ENCODE assay signal across 23 mouse cellular contexts in genomic region chr7:101910138-101910537, GRCm38 (mm10). TPM values are rescaled to one million over a fixed set of nuclear protein-coding genes. Genes with fewer than 3 reads are reported as not detected.
A peak's percentile ranks its signal among the peaks of the same experiment; 100 is the strongest.
DNase-seq lines count a peak whose midpoint lies in the region; ATAC-seq and TF ChIP-seq lines count a peak whose summit lies in the region.
"Had no signal": no experiment of that assay in that cellular context is flagged by ENCODE, and none has a peak within 500 bp of the region (broad histone marks: within the 10 kb centered on the region; RNA-seq: fewer than 3 reads in every experiment).

No protein-coding gene starts in this region.

- peak overlapping the region; percentile 23; the same call in 1 of the 2 replicates for H3K9ac ChIP-seq in hindbrain, embryonic 12.5 days
- no peak overlapping the region for H3K9ac ChIP-seq in hindbrain, embryonic 16.5 days (ENCODE audit: low read depth, low read length)
- H3K9ac ChIP-seq in liver, adult 2 months (ENCODE audit: low read depth, low read length) = no peak overlapping the region
- H3K9ac ChIP-seq: liver, embryonic 12.5 days; midbrain, embryonic 15.5 days; stomach, embryonic 15.5 days had no signal

- no peak for TF ChIP-seq POLR2A in liver, adult 2 months (IDR thresholded peaks at IDR 0.05; ENCODE audit: extremely low read depth, insufficient read depth, low read length)

- 85% methylated on average over 4 of the region's 4 CpGs for WGBS in hindbrain, embryonic 12.5 days
- 91% methylated on average over 4 of the region's 4 CpGs for WGBS in hindbrain, embryonic 16.5 days
- WGBS in liver, adult 2 months = 29% methylated on average over 4 of the region's 4 CpGs

- H3K4me3 ChIP-seq in hindbrain, embryonic 12.5 days = no peak overlapping the region
- no peak overlapping the region for H3K4me3 ChIP-seq in hindbrain, embryonic 16.5 days (ENCODE audit: low read length)
- H3K4me3 ChIP-seq in liver, adult 2 months (ENCODE audit: insufficient read depth, low read depth, low read length) = no peak overlapping the region
- H3K4me3 ChIP-seq: limb, embryonic 10.5 days; liver, embryonic 12.5 days; megakaryocyte, embryonic 14.5 days; midbrain, embryonic 15.5 days; myocyte; stomach, embryonic 15.5 days had no signal

- intact Hi-C loops in left cerebral cortex, postnatal 10 days (cut with DNase I) = no loop called here

- H3K4me1 ChIP-seq in hindbrain, embryonic 12.5 days = peaks cover 22% of the 10 kb centered on the region
- H3K4me1 ChIP-seq in hindbrain, embryonic 16.5 days (ENCODE audit: control insufficient read depth, insufficient read depth, low read depth, low read length) = peaks cover 18% of the 10 kb centered on the region
- peaks cover 34% of the 10 kb centered on the region for H3K4me1 ChIP-seq in liver, adult 2 months (ENCODE audit: control insufficient read depth, insufficient read depth, low read length)

- no peaks in the 10 kb centered on the region for H3K9me3 ChIP-seq in hindbrain, embryonic 12.5 days (replicated peaks)
- no peaks in the 10 kb centered on the region for H3K9me3 ChIP-seq in hindbrain, embryonic 16.5 days (ENCODE audit: control insufficient read depth, low read length)
- H3K9me3 ChIP-seq: G1E; limb, embryonic 10.5 days; liver, embryonic 12.5 days; megakaryocyte, embryonic 14.5 days; midbrain, embryonic 15.5 days; stomach, embryonic 15.5 days had no signal

- no peak for ATAC-seq in hindbrain, embryonic 12.5 days (ENCODE audit: low FRiP score)
- ATAC-seq in hindbrain, embryonic 16.5 days = no peak
- ATAC-seq: activated CD4-positive, CD25-positive, alpha-beta regulatory T cell, adult 4 months; forebrain, embryonic 16.5 days; liver, embryonic 12.5 days; midbrain, embryonic 15.5 days had no signal

- H3K4me2 ChIP-seq in hindbrain, embryonic 12.5 days (replicated peaks) = no peak overlapping the region
- no peak overlapping the region for H3K4me2 ChIP-seq in hindbrain, embryonic 16.5 days (ENCODE audit: low read length)
- H3K4me2 ChIP-seq: liver, embryonic 12.5 days; midbrain, embryonic 15.5 days; stomach, embryonic 15.5 days had no signal

- peaks cover 48% of the 10 kb centered on the region for H3K36me3 ChIP-seq in hindbrain, embryonic 12.5 days
- H3K36me3 ChIP-seq in hindbrain, embryonic 16.5 days (ENCODE audit: control insufficient read depth, insufficient read depth, low read length) = peaks cover 22% of the 10 kb centered on the region
- peaks cover 23% of the 10 kb centered on the region for H3K36me3 ChIP-seq in liver, adult 2 months (ENCODE audit: control insufficient read depth, insufficient read depth, low read length)

- TF ChIP-seq CTCF in liver, adult 2 months (IDR thresholded peaks at IDR 0.05; ENCODE audit: low read depth, low read length) = no peak

- DNase-seq in adrenal gland, postnatal 14 days = peak; percentile 47
- no peak for DNase-seq in adrenal gland, adult 18-20 months (ENCODE audit: low spot score in 2 of 2)
- DNase-seq in liver, adult 2 months (ENCODE audit: extremely low read depth, low read depth, low spot score) = peak; percentile 99
- DNase-seq in liver = no peak
- no peak for DNase-seq in left cerebral cortex, postnatal 10 days (ENCODE audit: extremely low spot score in 1 of 2, low spot score in 2 of 2)
- no peak for DNase-seq in ovary, postnatal 10 days (ENCODE audit: low spot score)
- DNase-seq: cerebellum, postnatal 10 days; embryo, embryonic 11 days; lung, adult 2 months; thymus, adult 2 months had no signal

- H3K27ac ChIP-seq in hindbrain, embryonic 12.5 days = no peak overlapping the region
- no peak overlapping the region for H3K27ac ChIP-seq in hindbrain, embryonic 16.5 days (ENCODE audit: low read depth, low read length)
- H3K27ac ChIP-seq in liver, adult 2 months (replicated peaks; ENCODE audit: insufficient read depth, low read depth, low read length) = peak overlapping the region; percentile 62
- H3K27ac ChIP-seq: limb, embryonic 10.5 days; liver, embryonic 12.5 days; midbrain, embryonic 15.5 days; stomach, embryonic 15.5 days had no signal

- peaks cover 12% of the 10 kb centered on the region; the same call in 1 of the 2 replicates for H3K79me2 ChIP-seq in liver, adult 2 months (ENCODE audit: control insufficient read depth, insufficient read depth, low read length)

- no peaks in the 10 kb centered on the region for H3K27me3 ChIP-seq in hindbrain, embryonic 12.5 days
- no peaks in the 10 kb centered on the region for H3K27me3 ChIP-seq in hindbrain, embryonic 16.5 days (replicated peaks; ENCODE audit: control insufficient read depth, insufficient read depth, low read length)
- no peaks in the 10 kb centered on the region for H3K27me3 ChIP-seq in liver, adult 2 months (ENCODE audit: control insufficient read depth, insufficient read depth, low read length)
- H3K27me3 ChIP-seq: liver, embryonic 12.5 days; megakaryocyte, embryonic 14.5 days; midbrain, embryonic 15.5 days; stomach, embryonic 15.5 days had no signal

RNA-seq across cellular contexts. Expression of gene Tomt, which starts 4.0 kb away (rescaled TPM):
- total RNA-seq in adrenal gland, postnatal 14 days (2021) = not detected in 2 replicates
- not detected for total RNA-seq in adrenal gland, adult 18-20 months (2021)
- 0.48 and 0.81 TPM in 2 replicates for polyA plus RNA-seq in hindbrain, embryonic 12.5 days (2016; fragmentation: Nextera tagmentation; extraction: Ambion mirVana)
- 0.38 and 0.62 TPM in 2 replicates for polyA plus RNA-seq in hindbrain, embryonic 16.5 days (2015; fragmentation: Nextera tagmentation; extraction: Ambion mirVana)
- 0.07 TPM in 1 of 2 replicates, not detected in the other for total RNA-seq in liver, adult 2 months (2014; rRNA removed)
- 0.19 and 0.22 TPM in 2 replicates for polyA plus RNA-seq in liver, adult 2 months (2012; rRNA removed)
- total RNA-seq in left cerebral cortex, postnatal 10 days (2021) = not detected
- total RNA-seq: left cerebral cortex, adult 18-20 months had no signal
- polyA plus RNA-seq: lung, adult 2 months had no signal

RNA-seq across cellular contexts. Expression of gene Lamtor1, which starts 4.4 kb away (rescaled TPM):
- total RNA-seq in adrenal gland, postnatal 14 days (2021) = 116 and 118 TPM in 2 replicates
- 100 to 1,000 TPM in 1 of 2 experiments, 10 to 100 TPM in 1; 95.1 to 109 TPM for total RNA-seq in adrenal gland, adult 18-20 months (2021)
- 129 and 130 TPM in 2 replicates for polyA plus RNA-seq in hindbrain, embryonic 12.5 days (2016; fragmentation: Nextera tagmentation; extraction: Ambion mirVana)
- 159 and 164 TPM in 2 replicates for polyA plus RNA-seq in hindbrain, embryonic 16.5 days (2015; fragmentation: Nextera tagmentation; extraction: Ambion mirVana)
- total RNA-seq in liver, adult 2 months (2014; rRNA removed) = 64.1 and 75.7 TPM in 2 replicates
- polyA plus RNA-seq in liver, adult 2 months (2012; rRNA removed) = 159 and 171 TPM in 2 replicates
- 10 to 100 TPM; 95.6 to 98.2 TPM for total RNA-seq in left cerebral cortex, postnatal 10 days (2021)

RNA-seq across cellular contexts. Expression of gene Lrrc51, which starts 23.6 kb away (rescaled TPM):
- total RNA-seq in adrenal gland, postnatal 14 days (2021) = 6.0 and 7.3 TPM in 2 replicates
- 10 to 100 TPM; 12.2 to 13.9 TPM for total RNA-seq in adrenal gland, adult 18-20 months (2021)
- polyA plus RNA-seq in hindbrain, embryonic 12.5 days (2016; fragmentation: Nextera tagmentation; extraction: Ambion mirVana) = 9.4 and 10.1 TPM in 2 replicates
- polyA plus RNA-seq in hindbrain, embryonic 16.5 days (2015; fragmentation: Nextera tagmentation; extraction: Ambion mirVana) = 11.6 and 15.0 TPM in 2 replicates
- 3.1 and 3.3 TPM in 2 replicates for total RNA-seq in liver, adult 2 months (2014; rRNA removed)
- polyA plus RNA-seq in liver, adult 2 months (2012; rRNA removed) = 5.2 and 5.3 TPM in 2 replicates
- total RNA-seq in left cerebral cortex, postnatal 10 days (2021) = 1 to 10 TPM; 2.8 to 4.0 TPM

RNA-seq across cellular contexts. Expression of gene Numa1, which starts 23.8 kb away (rescaled TPM):
- 154 and 164 TPM in 2 replicates for total RNA-seq in adrenal gland, postnatal 14 days (2021)
- total RNA-seq in adrenal gland, adult 18-20 months (2021) = 100 to 1,000 TPM; 141 to 160 TPM
- polyA plus RNA-seq in hindbrain, embryonic 12.5 days (2016; fragmentation: Nextera tagmentation; extraction: Ambion mirVana) = 99.2 and 100 TPM in 2 replicates
- 32.7 and 38.9 TPM in 2 replicates for polyA plus RNA-seq in hindbrain, embryonic 16.5 days (2015; fragmentation: Nextera tagmentation; extraction: Ambion mirVana)
- total RNA-seq in liver, adult 2 months (2014; rRNA removed) = 31.8 and 34.8 TPM in 2 replicates
- polyA plus RNA-seq in liver, adult 2 months (2012; rRNA removed) = 22.2 and 26.7 TPM in 2 replicates
- total RNA-seq in left cerebral cortex, postnatal 10 days (2021) = 10 to 100 TPM; 60.5 to 60.9 TPM

RNA-seq across cellular contexts. Expression of gene Folr1, which starts 39.5 kb away (rescaled TPM):
- total RNA-seq in adrenal gland, postnatal 14 days (2021) = 2.6 and 3.0 TPM in 2 replicates
- 1 to 10 TPM in 1 of 2 experiments, not detected in 1; 5.0 TPM for total RNA-seq in adrenal gland, adult 18-20 months (2021)
- 11.5 and 12.7 TPM in 2 replicates for polyA plus RNA-seq in hindbrain, embryonic 12.5 days (2016; fragmentation: Nextera tagmentation; extraction: Ambion mirVana)
- 60.3 and 70.1 TPM in 2 replicates for polyA plus RNA-seq in hindbrain, embryonic 16.5 days (2015; fragmentation: Nextera tagmentation; extraction: Ambion mirVana)
- 0.20 TPM in 1 of 2 replicates, not detected in the other for total RNA-seq in liver, adult 2 months (2014; rRNA removed)
- 0.23 TPM in 1 of 2 replicates, not detected in the other for polyA plus RNA-seq in liver, adult 2 months (2012; rRNA removed)
- total RNA-seq in left cerebral cortex, postnatal 10 days (2021) = under 1 TPM in 1 of 2 experiments, not detected in 1; 0.90 TPM
- total RNA-seq: hematopoietic stem cell, adult 5-6 weeks; left cerebral cortex, adult 18-20 months had no signal
- polyA plus RNA-seq: activated CD4-positive, CD25-positive, alpha-beta regulatory T cell, adult 4 months; G1E; limb, embryonic 10.5 days had no signal

Comparison
In these comparisons a context has a peak if more than half of its experiments do, and no peak if none do; other contexts are left out.
1. DNase-seq: peak in adrenal gland, postnatal 14 days (single experiment) and liver, adult 2 months (single experiment); none in adrenal gland, adult 18-20 months (0 of 2), liver (single experiment), left cerebral cortex, postnatal 10 days (0 of 2) and ovary, postnatal 10 days (single experiment).